In the genomic region with DNA sequence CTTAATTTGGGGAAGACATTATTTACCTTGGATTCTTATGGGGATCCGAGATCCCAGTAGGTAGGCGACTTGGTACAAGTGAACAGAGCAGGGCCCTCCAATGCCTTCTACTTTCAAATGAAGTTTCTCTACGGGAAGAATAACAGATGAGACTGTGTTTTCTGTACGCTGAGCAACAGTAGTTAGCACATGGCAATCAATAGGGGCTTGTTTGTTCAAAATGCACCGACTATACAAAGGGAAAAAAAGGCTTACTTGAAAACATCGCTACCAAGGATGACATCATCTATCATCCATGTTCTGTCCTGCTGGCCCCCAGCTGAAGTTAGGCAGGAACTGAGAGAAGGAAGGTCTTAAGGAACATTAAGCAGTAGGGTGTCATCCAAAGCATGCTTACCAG, we compare ENCODE assay signal across 8 mouse cellular contexts. TPM values are rescaled to one million over a fixed set of nuclear protein-coding genes. Genes with fewer than 3 reads are reported as not detected.
DNase-seq lines count a peak whose midpoint lies in the region; ATAC-seq and TF ChIP-seq lines count a peak whose summit lies in the region.

Selenop (plus strand) TSS at position 301 of the 400 bp plus-strand sequence.

- H3K27ac ChIP-seq in testis, adult 2 months (ENCODE audit: control insufficient read depth, insufficient read depth, low read depth, low read length), result no peak within 1 kb of the TSS
- no peak within 1 kb of the TSS for H3K27ac ChIP-seq in forebrain, embryonic 12.5 days
- peak within 1 kb of the TSS; percentile 80; the same call in 1 of the 2 replicates for H3K27ac ChIP-seq in limb, embryonic 13.5 days
- no peak within 1 kb of the TSS for H3K27ac ChIP-seq in small intestine, adult 2 months (ENCODE audit: insufficient read depth, low read depth, low read length)

- 76% methylated on average over 6 of the region's 6 CpGs for WGBS in forebrain, embryonic 12.5 days
- 89% methylated on average over 6 of the region's 6 CpGs for whole genome bisulfite sequencing in limb, embryonic 13.5 days
- 89% methylated on average over 6 of the region's 6 CpGs for WGBS in small intestine, adult 2 months

- H3K36me3 ChIP-seq in testis, adult 2 months (ENCODE audit: control insufficient read depth, insufficient read depth, low read length), result no peaks in the 10 kb centered on the region
- H3K36me3 ChIP-seq in forebrain, embryonic 12.5 days (replicated peaks), result no peaks in the 10 kb centered on the region
- no peaks in the 10 kb centered on the region for H3K36me3 ChIP-seq in limb, embryonic 13.5 days
- H3K36me3 ChIP-seq in small intestine, adult 2 months (ENCODE audit: control insufficient read depth, insufficient read depth, low read length), result peaks cover 4% of the 10 kb centered on the region

- H3K9ac ChIP-seq in forebrain, embryonic 12.5 days, result no peak within 1 kb of the TSS
- no peak within 1 kb of the TSS for H3K9ac ChIP-seq in limb, embryonic 13.5 days

- TF ChIP-seq CTCF in testis, adult 2 months (IDR thresholded peaks at IDR 0.05; ENCODE audit: control insufficient read depth, insufficient read depth, insufficient replicate concordance, low read depth, low read length), result no peak
- TF ChIP-seq CTCF in small intestine, adult 2 months (IDR thresholded peaks at IDR 0.05; ENCODE audit: extremely low read depth, insufficient read length, insufficient replicate concordance, low read depth, low read length), result no peak

- no peak within 1 kb of the TSS for H3K4me2 ChIP-seq in forebrain, embryonic 12.5 days
- H3K4me2 ChIP-seq in limb, embryonic 13.5 days (replicated peaks), result peak within 1 kb of the TSS; percentile 62; the same call in 1 of the 2 replicates

- no peak for DNase-seq in testis, postnatal 14 days (ENCODE audit: low spot score)
- no peak for DNase-seq in heart, postnatal 36 days
- no peak for DNase-seq in natural killer cell, adult 2 months (ENCODE audit: low spot score in 2 of 2)
- DNase-seq in ovary, postnatal 14 days (ENCODE audit: low spot score), result no peak

- no peak for ATAC-seq in forebrain, embryonic 12.5 days (ENCODE audit: low FRiP score)
- no peak for ATAC-seq in limb, embryonic 13.5 days (ENCODE audit: low FRiP score, low read depth)

- H3K4me1 ChIP-seq in testis, adult 2 months (ENCODE audit: control insufficient read depth, insufficient read depth, low read length), result 0 out of 2 replicates have a peak, but pooled peaks cover 2% of the 10 kb centered on the region
- peaks cover 11% of the 10 kb centered on the region; the same call in 1 of the 2 replicates for H3K4me1 ChIP-seq in forebrain, embryonic 12.5 days
- peaks cover 16% of the 10 kb centered on the region for H3K4me1 ChIP-seq in limb, embryonic 13.5 days
- H3K4me1 ChIP-seq in small intestine, adult 2 months (ENCODE audit: control insufficient read depth, insufficient read depth, insufficient read length, low read length), result peaks cover 13% of the 10 kb centered on the region; the same call in 1 of the 2 replicates

- intact Hi-C loops in heart, postnatal 36 days (cut with DNase I), result loop anchor here (2.0 kb wide), 1 partner anchor 15 kb away; no protein-coding TSS in a partner anchor

- no peaks in the 10 kb centered on the region for H3K9me3 ChIP-seq in forebrain, embryonic 12.5 days
- no peaks in the 10 kb centered on the region for H3K9me3 ChIP-seq in limb, embryonic 13.5 days

- H3K27me3 ChIP-seq in testis, adult 2 months (ENCODE audit: control insufficient read depth, insufficient read depth, low read length), result no peaks in the 10 kb centered on the region
- no peaks in the 10 kb centered on the region for H3K27me3 ChIP-seq in forebrain, embryonic 12.5 days
- no peaks in the 10 kb centered on the region for H3K27me3 ChIP-seq in limb, embryonic 13.5 days
- H3K27me3 ChIP-seq in small intestine, adult 2 months (ENCODE audit: control insufficient read depth, insufficient read depth, low read length), result no peaks in the 10 kb centered on the region

- no peak within 1 kb of the TSS for H3K4me3 ChIP-seq in testis, adult 2 months (ENCODE audit: control insufficient read depth, low read depth, low read length)
- no peak within 1 kb of the TSS for H3K4me3 ChIP-seq in forebrain, embryonic 12.5 days (replicated peaks)
- no peak within 1 kb of the TSS for H3K4me3 ChIP-seq in limb, embryonic 13.5 days
- no peak within 1 kb of the TSS for H3K4me3 ChIP-seq in small intestine, adult 2 months (ENCODE audit: low read depth, low read length)

- no peak for TF ChIP-seq POLR2A in testis, adult 2 months (IDR thresholded peaks at IDR 0.05; ENCODE audit: control insufficient read depth, low read depth, low read length)
- TF ChIP-seq POLR2A in small intestine, adult 2 months (IDR thresholded peaks at IDR 0.05; ENCODE audit: low read depth, low read length), result no peak

RNA-seq across cellular contexts. Expression of gene Selenop, which starts in this region (rescaled TPM):
- 21.4 and 22.4 TPM in 2 replicates for polyA plus RNA-seq in testis, adult 2 months (2012; rRNA removed)
- 35.4 and 42.5 TPM in 2 replicates for polyA plus RNA-seq in forebrain, embryonic 12.5 days (2016; fragmentation: Nextera tagmentation; extraction: Ambion mirVana)
- total RNA-seq in heart, postnatal 36 days (2021), result 100 to 1,000 TPM; 404 to 453 TPM
- 97.4 and 99.1 TPM in 2 replicates for polyA plus RNA-seq in limb, embryonic 13.5 days (2015; fragmentation: Nextera tagmentation; extraction: Ambion mirVana)
- 201 and 1,598 TPM in 2 replicates for polyA plus RNA-seq in small intestine, adult 2 months (2012; rRNA removed)
